Mouse (Mus musculus) cerebellum, postnatal 4 days (tissue): ENCODE data around the gene Noct.
"Not testable (repeated sequence)": the region's sequence is repeated elsewhere in the genome, so short reads cannot be mapped to it uniquely, and the experiment has no call there.

ENCODE experiments used
- DNase-seq, 2 experiments: peaks; one replicate each; pipeline ENCODE4 v3.0.0; 2022; ENCODE audit warnings: low spot score in 2 of 2, mixed read lengths in 1 of 2

Gene Noct

DNA sequence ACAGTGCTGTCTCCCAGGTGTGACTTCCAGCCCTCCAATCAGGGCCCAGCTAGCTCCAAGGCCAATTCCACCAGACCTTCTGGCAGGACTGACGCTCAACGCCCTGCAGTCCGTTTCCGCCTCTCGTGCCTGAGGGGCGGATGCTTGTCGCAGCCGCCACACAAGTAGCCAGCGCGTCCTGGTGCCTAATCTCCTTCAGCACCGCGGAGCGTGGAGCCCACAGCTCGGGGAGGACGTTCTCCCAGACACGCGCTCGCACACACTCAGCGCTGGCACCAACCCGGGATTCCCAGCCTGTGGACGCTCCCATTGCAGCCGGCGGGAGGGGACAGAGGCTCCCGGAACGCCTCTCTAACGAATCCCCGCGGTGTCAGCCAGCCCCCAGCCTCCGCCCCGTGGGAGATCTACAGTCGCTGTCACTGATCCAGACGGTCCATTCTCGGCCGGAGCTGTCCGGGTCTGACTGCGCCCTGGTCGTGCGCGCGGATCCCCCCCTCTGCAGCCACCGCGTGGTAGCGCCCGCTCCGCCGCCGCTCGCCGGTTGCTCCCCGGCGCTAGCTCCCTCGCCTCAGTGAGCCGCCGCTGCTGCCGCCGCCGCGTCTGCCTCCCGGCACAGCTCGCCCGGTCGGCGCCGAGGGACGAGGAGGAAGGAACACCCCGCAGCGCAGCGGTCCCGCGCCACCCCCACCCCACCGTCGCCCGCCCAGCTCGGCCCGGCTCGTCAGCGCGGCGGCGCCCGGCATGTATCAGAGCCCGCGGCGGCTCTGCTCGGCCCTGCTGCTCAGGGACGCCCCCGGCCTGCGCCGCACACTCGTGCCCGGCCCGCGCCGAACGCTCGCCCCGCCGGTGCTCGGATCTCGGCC is at the start of gene Noct:
Noct (plus strand) TSS at position 85 of the 863 bp plus-strand sequence.
- peak; percentile 67 to 87 for DNase-seq

DNA sequence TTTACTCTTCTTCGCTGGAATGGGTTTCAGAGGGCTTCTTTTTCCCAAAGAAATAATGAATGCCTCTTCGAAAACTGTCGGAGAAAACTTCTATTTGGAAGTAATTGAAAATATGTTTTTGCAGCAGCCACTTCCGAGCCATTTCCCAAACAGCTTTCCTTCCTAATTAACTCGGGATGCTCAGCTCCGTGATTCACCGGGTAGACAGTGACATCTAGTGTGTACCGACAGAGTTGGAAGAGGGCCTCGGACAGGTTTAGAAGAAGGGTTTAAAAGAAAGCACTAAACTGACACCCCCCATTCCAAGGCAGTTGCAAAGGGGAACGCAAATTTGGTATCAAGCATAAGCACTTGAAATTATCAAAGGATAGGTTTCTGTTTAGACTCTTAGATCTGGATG is 46.1 kb upstream of the Noct start:
- peak in 1 of 2 experiments; percentile 10 for DNase-seq

DNA sequence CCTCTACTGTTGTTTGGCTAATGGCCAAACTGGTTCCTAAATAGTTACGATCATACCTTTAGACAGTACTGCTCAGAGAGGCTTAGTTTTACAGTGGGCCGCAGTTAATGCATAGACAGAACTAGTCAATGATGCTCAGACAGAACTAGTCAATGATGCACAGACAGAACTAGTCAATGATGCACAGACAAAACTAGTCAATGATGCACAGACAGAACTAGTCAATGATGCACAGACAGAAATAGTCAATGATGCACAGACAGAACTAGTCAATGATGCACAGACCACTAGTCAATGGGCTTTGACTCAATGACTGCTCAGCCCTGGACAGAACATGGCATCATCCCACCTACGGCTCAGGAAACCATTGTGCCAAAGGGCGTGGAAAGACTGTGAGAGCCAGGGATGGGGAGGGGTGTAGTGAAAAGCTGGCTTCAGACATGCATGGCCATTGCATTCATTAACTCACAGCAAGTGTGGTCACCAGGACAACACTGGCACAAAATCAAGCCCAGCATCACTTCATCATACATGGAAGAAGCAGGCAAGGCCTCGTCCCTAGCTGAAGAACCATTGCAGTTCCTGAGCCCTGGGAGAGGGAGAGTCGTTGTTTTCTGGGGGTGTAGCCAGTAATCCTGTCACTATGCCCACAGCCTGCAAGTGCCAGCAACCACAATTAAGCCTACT is 44.6 kb upstream of the Noct start:
- peak in 1 of 2 experiments; percentile 36 for DNase-seq

DNA sequence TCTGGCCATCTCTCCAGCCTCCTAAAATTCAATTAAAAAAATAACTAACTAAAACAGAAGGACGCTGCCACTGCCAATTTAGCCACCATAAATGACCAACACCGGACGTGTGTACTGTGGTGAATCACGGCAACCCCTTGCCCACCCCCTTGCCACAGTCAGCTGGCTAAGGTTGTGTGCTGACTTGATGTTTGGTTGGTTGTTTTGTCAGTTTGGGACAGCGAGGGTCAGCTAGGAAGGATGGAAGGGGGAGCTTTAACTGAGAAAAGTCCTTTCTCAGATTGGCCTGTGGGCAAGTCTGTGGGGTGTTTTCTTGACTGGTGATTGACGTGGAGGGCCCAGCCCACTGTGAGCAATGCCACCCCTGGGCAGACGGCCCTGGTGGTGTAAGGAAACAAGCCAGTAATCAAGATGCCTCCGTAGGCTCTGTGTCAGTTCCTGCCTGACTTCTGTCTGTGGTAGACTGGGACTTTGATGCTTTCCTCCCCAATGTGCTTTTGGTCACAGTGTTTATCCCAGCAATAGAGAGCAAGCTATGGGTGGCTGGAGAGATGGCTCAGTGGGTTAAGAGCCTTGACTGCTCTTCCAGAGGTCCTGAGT is 43.8 kb upstream of the Noct start:
- no peak for DNase-seq

DNA sequence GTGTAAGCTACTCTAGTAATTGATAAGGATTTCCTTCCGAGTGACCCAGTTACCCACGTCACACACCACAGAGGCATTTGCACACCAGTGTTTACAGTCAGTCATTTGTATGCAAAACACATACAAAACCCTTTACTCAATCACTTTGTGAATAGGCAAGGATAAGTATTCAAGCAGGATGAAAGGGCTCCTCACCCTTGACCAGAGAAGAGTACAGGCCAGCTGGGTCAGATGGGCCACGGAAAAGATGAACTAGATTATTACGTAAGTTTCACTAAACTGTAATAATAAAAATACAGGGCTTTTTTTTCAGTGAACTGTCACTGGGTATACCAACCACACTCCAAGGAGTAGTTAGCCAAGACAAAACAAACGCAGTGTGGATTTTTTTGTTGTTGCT is 41.8 kb upstream of the Noct start:
- DNase-seq, result no peak

DNA sequence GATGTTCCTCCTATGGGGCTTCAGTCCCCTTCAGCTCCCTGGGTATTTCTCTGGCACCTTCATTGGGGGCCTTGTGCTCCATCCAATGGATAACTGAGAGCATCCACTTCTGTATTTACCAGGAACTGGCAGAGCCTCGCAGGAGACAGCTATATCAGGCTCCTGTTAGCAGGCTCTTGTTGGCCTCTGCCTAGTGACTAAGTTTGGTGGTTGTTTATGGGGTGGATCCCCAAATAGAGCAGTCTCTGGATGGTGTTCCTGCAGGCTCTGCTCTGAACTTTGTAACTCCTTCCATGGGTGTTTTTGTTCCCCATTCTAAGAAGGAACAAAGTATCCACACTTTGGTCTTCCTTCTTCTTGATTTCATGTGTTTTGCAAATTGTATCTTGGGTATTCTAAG is 40.7 kb upstream of the Noct start:
- DNase-seq, result not testable (repeated sequence)

DNA sequence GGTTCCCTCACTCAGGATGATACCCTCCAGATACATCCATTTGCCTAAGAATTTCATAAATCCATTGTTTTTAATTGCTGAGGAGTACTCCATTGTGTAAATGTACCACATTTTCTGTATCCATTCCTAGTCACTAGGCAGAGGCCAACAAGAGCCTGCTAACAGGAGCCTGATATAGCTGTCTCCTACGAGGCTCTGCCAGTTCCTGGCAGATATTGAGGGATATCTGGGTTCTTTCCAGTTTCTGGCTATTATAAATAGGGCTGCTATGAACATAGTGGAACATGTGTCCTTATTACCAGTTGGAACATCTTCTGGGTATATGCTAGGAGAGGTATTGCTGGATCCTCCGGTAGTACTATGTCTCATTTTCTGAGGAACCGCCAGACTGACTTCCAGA is 40.3 kb upstream of the Noct start:
- not testable (repeated sequence) for DNase-seq

DNA sequence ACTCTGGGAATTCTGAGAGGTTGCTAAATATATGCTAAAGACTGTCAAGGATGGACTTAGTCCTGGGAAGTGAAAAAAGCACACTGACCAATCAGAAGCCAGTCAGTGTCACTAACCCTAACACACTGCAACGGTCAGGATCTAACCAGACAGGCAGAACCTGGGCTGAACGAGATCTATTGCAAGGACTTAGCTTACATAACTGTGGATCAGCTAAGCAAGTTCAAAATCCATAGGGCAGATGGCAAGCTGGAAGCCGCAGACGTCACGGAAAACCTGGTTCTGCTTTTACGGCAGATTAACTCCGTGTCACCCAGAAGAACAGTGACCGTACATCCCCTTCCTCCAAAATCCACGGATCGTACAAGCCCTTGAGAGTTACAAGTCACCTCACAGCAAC is 39.5 kb upstream of the Noct start:
- DNase-seq, result no peak

DNA sequence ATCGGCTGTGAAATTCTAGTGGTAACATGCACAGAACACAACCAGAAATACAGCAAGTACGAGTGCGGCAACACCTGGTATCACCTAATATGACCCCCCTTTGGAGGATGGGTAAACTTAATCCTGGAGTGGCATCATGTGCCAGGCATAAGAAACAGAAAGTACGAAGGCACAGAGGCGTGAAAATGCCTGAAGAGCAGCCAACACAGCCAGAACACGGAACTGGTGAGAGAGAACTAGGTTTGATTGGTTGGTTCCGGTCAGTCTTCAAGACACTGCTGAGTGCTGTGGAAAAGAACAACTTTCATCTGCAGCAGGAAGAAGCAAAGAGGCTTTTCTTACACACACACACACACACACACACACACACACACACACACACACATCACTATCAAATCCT is 38.8 kb upstream of the Noct start:
- no peak for DNase-seq

DNA sequence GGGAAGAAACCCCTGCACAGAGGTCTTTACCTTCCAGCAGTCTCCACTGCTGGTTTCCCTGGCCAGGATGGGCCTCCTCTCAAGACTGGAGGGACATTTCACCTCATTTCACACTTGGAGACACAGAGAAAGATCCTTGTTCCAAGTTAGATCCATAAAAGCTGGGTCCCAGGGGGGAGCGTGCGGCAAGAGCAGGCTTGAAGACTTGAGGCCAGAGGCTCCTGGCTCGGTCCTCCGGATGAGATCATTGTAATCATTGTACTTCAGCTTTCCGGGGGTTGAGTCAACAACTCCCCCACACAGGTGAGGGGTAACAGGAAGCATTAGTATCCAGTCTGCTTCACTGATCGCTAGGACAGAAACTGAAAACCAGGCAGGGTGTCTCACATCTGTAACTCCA is 30.2 kb upstream of the Noct start:
- no peak for DNase-seq

DNA sequence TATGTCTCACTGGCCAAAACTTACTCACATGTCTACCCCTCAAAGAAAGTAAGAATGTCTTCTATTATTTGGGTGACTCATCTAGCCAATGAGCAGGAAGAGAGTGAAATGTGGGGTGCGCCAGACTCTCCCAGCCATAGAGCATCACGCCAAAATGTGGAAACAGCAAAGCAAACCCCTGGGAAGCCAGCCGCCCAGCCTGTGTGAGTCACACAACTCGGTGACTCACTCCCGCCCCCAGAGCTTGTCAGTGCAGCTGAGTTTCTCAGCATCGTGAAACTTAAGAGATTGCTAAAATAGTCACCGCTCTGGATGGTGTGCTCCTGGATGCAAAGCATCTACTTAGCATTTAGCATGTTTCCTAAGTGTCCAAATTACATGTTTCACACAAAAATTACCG is 28.9 kb upstream of the Noct start:
- no peak for DNase-seq

DNA sequence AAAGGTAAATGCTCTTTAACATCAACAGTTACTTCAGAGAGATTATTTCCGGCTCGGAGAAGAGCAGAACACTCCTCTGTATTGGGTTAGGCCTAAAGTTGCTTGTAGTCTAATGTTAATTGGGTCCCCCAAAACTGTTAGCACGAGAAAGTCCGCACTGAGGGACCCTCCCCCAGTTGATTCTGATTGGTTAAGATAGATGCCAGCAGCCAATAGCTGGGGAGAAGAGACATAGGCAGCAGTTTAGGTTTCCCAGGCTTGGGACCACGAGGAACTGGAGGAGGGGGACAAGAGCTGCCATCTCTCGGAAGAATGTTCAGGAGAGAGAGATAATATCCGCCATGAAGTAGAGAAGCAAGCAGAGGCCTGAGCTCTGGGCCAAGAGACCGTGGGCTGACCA is 28.5 kb upstream of the Noct start:
- no peak for DNase-seq

DNA sequence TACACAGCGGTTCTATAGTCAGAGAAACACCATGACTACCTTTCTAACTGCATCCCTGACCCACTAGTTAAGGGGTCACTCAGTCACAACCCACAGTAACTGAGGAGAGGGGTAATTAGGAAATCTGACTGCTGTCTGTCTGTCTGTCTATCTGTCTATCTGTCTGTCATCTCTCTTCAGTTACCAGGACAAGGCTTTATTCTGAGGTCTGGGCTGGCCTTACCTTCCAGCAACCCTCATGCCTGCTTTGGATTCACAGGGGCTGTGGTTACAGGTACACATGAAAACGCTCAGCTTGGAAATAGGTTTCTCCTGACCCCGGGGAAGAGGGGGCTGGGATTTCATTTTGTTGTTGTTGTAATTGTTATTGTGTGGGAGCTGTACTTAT is 27.5 kb upstream of the Noct start:
- DNase-seq, result no peak

DNA sequence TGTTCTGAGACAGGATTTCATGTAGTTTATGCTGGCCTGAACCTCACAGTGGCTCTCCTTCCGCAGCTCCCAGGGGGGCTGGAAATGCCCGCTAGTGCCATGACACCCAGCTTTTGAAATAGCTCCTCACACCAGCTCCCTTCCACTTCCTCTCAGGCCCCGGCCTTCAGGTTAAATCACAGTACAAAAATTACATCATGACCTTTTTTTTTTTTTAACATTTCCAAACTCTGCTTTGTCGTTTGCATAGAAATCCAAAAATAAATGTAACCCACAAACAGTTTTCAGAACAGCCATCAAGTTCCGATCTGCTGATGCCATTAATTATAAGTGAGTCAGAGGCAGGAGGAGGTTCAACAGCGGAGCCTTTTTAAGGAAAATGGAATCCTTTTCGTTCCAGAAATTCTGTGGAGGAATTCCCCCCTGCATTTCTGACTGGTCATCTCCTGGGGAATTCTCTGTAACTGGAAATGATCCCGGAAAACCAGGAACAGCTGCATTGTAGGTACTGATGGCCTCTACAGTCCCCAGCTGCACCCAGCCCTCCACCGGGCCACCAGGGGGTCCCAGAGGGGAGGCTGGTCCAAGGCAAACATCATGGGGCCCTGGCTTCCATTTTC is 27.0 kb upstream of the Noct start:
- no peak for DNase-seq

DNA sequence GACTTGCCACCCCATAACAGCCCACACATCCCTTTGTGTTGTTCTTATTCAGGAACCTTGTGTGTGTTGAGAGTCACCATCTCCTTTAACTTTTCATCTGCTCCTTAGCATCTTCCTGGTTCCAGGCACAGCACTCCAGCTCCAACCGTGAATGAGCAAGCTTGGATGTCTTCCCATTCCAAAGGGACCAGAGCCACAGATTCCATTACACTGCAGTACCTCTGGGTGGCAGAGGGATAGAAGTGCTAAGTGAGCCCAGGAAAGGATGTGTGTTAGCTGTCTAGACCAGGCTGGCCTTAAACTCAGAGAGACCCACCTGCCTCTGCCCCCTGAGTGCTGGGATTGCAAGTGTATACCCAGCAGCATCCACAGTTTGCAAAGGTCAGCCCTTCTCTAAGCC is 26.0 kb upstream of the Noct start:
- no peak for DNase-seq

DNA sequence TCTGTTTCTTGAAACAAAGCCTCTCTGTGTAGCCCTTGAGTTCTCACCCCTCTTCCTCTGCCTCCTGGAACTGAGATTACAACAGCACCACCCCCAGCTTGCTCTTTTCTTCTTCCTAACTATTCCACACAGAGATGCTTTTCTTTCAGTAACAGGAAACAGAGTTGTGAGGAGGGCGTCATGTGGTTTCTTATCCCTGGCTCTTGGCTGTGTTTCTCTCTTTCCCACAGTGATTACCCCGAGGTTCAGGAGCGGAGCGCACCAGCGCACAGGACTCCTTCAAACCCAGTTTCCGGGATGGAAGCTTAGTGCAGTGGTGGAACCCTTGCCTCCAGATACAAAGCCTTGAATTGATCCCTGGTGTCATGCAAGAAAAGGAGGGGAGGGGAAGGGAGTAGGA is 25.1 kb upstream of the Noct start:
- no peak for DNase-seq

DNA sequence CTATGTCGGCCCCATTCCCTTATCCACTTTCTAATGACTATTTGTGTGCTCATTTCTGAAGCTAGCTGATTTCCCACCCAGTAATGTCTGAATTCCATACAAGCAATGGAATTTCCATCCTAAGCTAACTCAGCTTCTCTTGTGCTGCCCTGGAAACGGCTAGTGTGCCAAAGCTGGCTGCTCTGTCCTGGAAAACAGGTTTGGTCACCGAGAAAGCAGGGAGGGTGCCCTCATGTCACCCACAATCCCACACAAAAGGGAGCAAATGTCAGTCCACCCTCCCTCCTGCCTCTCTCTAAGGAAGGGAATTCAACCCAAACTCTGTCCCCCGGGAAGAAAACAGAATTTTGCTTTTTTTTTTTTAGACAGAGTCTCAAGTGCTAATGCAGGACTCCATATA is 23.9 kb upstream of the Noct start:
- DNase-seq, result no peak

DNA sequence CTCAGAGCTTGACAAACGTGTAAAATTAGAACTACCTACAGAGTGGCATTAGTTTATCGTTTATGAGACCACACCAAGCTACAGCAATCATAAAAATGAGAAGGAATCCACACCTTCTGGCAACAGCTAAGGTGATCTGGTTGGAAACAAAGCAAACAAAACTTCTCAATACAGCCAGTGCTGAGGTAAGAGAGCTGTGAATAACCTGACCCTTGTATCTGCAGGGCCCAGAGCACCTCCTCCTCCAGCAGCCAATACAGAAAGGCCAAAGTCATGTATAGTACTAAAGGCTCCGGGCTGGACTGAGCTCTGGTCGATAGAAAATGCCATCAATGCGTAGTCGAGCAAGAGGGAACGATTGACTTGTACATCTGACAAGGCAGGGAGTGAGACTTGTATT is 23.4 kb upstream of the Noct start:
- DNase-seq, result no peak

DNA sequence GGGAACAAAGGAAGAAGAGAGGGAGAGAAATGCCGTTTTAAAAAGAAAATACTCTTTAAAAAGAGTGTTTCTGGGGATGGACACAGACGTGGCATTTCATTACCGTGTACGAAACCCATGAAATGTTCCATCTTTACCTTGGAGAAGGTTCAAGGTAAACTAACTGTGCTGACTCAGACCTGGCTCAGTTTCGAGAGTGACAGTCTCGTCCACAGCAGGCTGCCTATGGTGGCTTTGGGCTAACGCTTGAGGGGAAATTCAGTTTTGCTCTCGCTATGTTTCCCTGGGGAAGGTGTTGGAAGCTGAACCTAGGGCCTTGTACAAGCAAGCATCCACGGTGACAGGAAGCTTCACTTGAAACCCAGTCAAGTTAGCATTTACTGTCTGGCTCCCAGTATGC is 22.3 kb upstream of the Noct start:
- no peak for DNase-seq

DNA sequence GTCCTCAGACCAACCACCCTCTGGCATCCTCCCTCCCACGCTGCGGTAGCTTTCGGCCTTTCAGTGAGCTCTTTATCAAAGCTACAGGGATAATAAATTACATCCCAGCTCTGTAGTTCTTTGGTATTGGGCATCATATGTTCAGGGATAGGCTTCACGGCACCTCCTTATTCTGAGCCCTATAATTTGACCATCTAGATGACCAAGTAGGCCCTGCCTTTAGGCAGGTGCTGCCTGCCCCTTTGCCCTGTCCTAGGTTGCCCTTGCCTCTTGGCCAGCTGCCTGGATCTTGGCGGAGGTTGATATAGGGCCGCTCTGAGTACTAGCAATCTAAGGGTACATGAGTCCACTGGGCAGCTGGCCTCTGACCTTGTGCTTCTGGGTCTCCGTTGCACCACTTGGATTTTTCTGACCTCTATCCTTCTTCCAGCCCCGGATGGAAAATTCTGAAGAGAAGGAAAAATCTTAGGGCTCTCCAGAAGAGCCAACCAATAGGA is 21.7 kb upstream of the Noct start:
- DNase-seq, result no peak

DNA sequence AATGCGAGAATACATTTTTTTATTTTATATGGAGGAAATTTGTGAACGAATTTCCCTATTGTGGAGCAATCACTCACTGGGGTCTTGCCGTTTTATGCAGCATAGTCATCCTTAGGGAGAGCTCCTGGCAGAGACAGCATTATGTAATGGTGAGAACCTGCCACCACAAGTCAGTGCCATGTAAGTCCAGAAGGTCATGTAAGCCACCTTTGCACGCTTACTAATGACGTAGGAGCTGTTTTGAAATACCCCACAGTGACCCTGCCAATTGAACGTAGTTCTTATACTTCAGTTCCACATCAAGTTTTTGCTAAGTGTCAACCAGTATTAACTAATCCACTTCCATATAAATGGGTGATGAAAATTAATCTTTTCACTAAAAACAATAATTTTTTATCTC is 20.3 kb upstream of the Noct start:
- DNase-seq, result no peak

DNA sequence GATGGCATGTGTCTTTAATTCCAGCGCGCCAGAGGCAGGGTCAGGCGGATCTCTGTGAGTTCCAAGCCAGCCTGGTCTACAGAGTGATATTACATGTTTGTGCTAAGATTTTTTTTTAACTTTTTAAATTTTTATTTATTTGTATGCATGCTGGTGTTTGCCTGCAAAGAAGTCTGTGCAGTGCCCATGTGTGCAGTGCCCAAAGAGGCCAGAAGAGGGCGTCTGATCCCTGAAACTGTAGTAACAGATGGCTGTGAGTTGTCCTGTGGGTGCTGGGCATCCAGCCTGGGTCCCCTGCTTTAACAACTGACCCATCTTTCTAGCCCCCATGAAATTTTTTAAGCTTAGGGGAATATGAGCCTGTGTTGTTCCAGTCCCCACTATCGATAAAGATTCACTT is 19.8 kb upstream of the Noct start:
- no peak for DNase-seq
